Mouse (Mus musculus): ENCODE data around the gene Smad9.

The Smad9 gene

DNA sequence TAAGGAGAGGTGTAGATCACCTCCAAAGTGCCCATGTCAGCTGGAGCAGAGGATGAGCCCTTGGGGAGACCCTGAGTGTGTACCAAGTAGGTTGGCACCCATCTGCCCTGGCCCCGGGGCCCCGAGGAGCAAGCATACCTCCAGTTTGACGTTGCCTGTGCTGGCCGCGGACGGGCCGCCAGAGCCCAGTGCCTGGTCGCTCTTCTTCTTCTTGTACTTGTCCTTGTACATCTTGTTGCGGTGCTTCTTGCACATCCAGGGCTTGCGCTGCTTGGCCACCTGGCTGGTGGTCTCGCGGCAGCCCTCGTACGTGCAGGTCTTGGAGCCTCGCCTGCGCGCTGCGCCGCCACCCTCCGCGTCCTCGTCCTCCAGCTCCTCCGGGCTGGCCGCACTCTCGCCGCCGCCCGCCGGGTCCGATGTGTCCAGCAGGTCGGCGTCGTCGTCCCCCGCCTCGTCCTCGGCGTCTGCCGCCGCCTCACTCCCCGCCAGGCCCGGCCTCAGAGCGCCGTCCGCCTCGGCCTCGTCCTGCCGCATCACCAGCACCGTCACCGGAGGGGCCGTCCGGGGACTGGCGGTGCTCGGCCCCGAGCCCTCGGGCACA lies 51.8 kb downstream of the Smad9 start:
- ATAC-seq (ENCODE audit: insufficient number of reproducible peaks, low FRiP score, low TSS enrichment): peak; percentile 71

DNA sequence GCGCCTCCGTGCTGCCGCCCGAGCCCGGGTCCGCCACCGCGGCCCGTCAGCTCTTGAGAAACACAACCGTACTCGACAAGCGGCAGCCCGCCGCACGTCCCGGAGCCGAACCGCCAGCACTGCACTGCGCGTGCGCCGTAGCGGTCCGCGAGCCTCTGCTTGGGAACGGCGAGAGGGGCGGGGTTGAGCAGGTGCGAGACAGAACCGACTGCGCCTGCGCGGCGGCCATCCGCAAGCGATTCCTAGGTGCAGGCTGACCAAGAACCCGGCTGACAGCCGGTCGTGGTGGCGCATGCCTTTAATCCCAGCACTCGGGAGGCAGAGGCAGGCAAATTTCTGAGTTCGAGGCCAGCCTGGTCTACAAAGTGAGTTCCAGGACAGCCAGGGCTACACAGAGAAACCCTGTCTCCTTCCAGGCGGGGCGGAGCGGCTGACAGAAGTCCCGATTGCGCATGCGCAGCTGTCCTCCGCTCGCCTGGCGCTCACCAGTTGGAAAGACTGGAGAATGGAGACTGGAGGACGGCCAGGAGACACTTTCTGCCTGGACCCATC lies 52.4 kb downstream of the Smad9 start, which contains the start of gene Rfxap:
Gene Rfxap, minus strand, starts transcription at position 126 of the 552 bp plus-strand sequence.
- peak; percentile 88 for ATAC-seq (ENCODE audit: insufficient number of reproducible peaks, low FRiP score, low TSS enrichment)

DNA sequence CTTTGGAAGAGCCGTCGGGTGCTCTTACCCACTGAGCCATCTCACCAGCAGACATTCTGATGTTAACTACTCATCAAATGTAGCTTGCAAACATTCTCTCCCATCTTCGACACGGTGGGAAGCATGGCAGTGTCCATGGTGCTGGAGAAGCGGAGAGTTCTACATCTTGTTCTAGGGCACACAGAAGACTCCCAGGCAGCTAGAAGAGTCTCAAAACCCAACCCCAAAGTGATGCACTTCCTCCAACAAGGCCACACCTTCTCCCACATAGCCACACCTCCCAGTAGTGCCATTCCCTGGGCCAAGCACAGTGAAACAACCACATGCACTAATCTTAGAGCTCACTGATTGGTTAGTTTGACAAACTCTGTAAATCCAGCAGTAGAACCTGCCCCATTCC lies 53.7 kb downstream of the Smad9 start:
- ATAC-seq (ENCODE audit: insufficient number of reproducible peaks, low FRiP score, low TSS enrichment): no peak

DNA sequence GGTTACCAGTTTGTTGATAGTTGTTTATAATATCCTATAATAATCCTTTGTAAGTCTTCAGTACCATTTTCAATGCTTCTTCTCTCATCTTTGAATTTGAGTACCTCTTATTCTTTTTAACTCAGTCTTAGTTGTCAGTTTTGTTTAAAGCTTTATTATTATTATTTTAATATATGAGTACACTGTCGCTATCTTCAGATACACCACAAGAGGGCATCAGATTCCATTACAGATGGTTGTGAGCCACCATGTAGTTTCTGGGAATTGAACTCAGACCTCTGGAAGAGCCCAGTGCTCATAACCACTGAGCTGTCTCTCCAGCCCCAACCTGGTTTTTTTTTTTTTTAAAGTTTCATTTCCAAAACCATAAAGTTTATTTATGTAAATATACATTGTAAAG lies 56.2 kb downstream of the Smad9 start:
- no peak for ATAC-seq (ENCODE audit: insufficient number of reproducible peaks, low FRiP score, low TSS enrichment)

DNA sequence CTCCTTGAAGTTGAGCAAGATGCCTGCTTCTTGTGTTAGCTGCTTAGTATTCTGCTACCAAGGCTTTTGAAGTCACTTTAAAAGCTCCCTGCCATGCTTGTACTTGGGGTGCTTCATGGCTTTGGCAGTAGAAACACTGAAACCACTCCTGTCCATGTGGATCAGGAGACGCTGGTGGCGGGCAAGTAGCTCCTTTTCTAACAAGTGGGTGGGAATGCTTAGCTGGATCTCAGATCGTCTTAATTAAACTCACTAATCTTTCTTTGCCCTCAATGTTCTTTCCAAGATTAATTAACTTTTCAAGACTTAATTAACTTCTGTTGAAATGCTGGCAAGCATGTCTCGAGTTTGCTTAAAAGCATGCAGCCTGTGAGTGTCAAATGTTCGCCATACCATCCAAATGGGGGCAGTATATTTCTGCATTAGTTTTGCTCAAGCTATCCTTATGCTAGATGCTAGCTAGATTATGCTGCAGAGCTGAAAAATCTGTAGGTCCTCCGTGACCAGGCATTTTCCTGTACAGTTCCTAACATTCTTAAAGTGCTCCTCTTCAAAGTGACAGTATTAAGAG lies 58.1 kb downstream of the Smad9 start:
- no peak for ATAC-seq (ENCODE audit: insufficient number of reproducible peaks, low FRiP score, low TSS enrichment)

DNA sequence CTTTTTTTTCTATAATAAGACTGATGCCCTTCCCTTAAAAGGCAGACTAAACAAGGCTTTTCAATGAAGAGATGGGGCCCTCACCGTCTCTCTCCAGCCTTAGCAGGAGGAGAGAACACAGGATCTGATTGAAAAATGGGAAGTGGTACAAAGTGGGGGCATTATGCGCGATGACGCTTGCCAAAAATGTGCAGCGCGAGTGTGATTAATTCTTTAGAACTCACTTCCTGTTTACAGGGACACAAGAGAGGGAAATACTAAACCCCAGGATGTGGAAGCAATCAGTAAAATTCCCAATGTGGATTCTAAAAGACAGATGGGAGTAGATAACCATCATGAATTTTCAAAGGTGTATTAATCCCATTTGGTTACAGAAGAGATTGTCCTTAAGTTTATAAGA lies 59.2 kb downstream of the Smad9 start:
- no peak for ATAC-seq (ENCODE audit: insufficient number of reproducible peaks, low FRiP score, low TSS enrichment)

DNA sequence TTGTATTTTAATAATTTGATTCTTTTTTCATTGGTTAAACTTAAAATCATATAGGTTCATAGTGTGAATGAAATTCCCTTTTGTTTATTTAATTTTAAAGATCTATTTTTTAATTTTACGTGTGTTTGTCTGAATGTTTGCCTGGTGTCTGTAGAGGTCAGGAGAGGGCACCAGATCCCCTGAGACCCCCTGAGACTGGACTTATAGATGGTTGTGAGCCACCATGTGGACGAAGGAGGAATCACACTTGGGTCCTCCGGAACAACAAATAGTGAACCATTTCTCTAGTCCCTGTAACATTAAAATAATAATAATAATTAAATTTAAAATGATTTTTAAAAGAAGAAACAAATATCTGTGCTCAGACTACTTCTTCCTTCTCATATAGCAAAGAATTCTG lies 59.9 kb downstream of the Smad9 start:
- no peak for ATAC-seq (ENCODE audit: insufficient number of reproducible peaks, low FRiP score, low TSS enrichment)

DNA sequence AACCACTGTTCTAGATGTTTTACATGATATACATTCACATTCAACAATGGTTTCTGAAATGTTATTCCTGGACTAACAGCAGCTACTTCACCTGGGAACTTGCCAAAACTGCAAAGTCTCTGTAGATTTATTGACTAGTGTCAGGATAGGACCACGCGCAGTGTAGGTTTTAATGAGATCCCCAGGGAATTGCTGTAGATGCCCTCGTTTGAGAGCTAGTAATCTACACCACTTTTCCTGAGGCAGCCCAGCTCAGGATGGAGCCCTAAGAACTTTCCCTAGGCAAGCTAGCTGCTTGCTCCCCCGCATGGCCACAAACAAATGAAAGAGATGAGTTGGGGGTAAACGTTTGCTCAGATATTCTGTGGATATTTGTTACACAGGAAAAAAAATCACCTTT lies 67.1 kb downstream of the Smad9 start:
- no peak for ATAC-seq (ENCODE audit: insufficient number of reproducible peaks, low FRiP score, low TSS enrichment)

DNA sequence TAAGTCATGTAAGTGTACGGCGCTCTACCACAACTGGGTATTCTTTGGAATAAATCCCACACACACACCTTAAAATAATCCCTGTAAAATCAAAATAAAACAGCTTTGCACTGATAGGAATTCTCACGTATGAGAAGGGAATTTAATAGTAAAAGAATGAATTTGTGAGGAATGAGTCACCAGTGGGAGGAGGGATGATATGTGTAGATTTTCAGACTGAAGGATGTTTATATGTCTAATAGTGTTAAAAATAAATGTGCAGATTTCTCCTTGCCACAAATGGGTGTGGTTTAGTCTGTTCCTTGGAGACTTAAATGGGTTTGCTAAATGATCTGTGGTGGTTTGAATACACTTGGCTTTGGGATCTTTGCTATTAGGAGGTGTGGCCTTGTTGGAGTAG lies 77.1 kb downstream of the Smad9 start:
- no peak for ATAC-seq (ENCODE audit: insufficient number of reproducible peaks, low FRiP score, low TSS enrichment)

DNA sequence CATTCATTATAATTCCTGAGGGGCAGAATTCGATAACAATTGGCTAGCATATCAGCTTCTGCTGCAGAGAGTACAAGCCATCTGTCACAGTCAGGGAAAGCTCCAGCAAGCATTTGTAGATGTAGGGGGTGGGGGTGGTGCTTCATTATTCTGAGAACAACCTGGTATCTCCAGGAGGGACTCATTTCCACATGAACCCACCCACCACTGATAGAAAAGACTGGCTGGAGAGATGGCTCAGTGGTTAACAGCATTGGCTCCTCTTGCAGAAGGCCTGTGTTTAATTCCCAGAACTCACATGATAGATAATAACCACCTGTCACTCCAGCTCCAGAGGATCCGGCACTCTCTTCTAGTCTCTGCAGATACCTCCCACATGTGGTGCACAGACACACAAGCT lies 80.0 kb downstream of the Smad9 start:
- no peak for ATAC-seq (ENCODE audit: insufficient number of reproducible peaks, low FRiP score, low TSS enrichment)
